Mouse (Mus musculus) testis, adult 2 months (tissue): ENCODE measurements around the gene Rdh16. TPM values are rescaled to one million over a fixed set of nuclear protein-coding genes. Genes with fewer than 3 reads are reported as not detected.
"Not testable (repeated sequence)": the region's sequence is repeated elsewhere in the genome, so short reads cannot be mapped to it uniquely, and the experiment has no call there.

Experiments
- H3K27ac ChIP-seq: fragments of 200-500 bp; 2 replicates; pipeline ENCODE4 v1.5.1; 2012; ENCODE audit warnings: low read depth, low read length; ENCODE audit not compliant: control insufficient read depth, insufficient read depth
- H3K27me3 ChIP-seq: fragments of 200-500 bp; 2 replicates; pipeline ENCODE4 v1.6.1; 2012; ENCODE audit warnings: mild to moderate bottlenecking, low read length, moderate library complexity; ENCODE audit not compliant: control insufficient read depth, insufficient read depth
- H3K36me3 ChIP-seq: fragments of 200-500 bp; 2 replicates; pipeline ENCODE4 v1.6.1; 2012; ENCODE audit warnings: mild to moderate bottlenecking, low read length; ENCODE audit not compliant: control insufficient read depth, insufficient read depth
- H3K4me1 ChIP-seq: fragments of 200-500 bp; 2 replicates; pipeline ENCODE4 v1.6.1; 2012; ENCODE audit warnings: low read length; ENCODE audit not compliant: control insufficient read depth, insufficient read depth
- H3K4me3 ChIP-seq: fragments of 200-500 bp; 2 replicates; pipeline ENCODE4 v1.5.1; 2012; ENCODE audit warnings: low read depth, mild to moderate bottlenecking, low read length, moderate library complexity, mixed read lengths; ENCODE audit not compliant: control insufficient read depth
- CTCF ChIP-seq: fragments of 200-500 bp; IDR thresholded peaks from 2 replicates; pipeline ENCODE4 v1.5.1; 2012; ENCODE audit warnings: low read depth, mild to moderate bottlenecking, inconsistent platforms, low read length, moderate library complexity; ENCODE audit not compliant: control insufficient read depth, insufficient read depth, insufficient replicate concordance
- POLR2A ChIP-seq: fragments of 200-500 bp; IDR thresholded peaks from 2 replicates; pipeline ENCODE4 v1.6.1; 2012; ENCODE audit warnings: low read depth, mild to moderate bottlenecking, inconsistent platforms, low read length, moderate library complexity; ENCODE audit not compliant: control insufficient read depth
- polyA plus RNA-seq: library from polyadenylated mRNA; depleted of rRNA; stranded (reverse); fragments of >200 nt; gene quantifications from 2 replicates; pipeline ENCODE4 v1.2.3, GENCODE M21; 2012; rRNA removed

Gene Rdh16
- 0.04 TPM in 2 replicates for polyA plus RNA-seq

- H3K4me3 ChIP-seq = no peak within 1 kb of the TSS
- H3K27me3 ChIP-seq = no peaks in the 10 kb centered on the region
- TF ChIP-seq CTCF (no peak), POLR2A (no peak)
- no peaks in the 10 kb centered on the region for H3K36me3 ChIP-seq
- no peaks in the 10 kb centered on the region for H3K4me1 ChIP-seq
- no peak within 1 kb of the TSS for H3K27ac ChIP-seq
These were observed at the start of gene Rdh16 for GRCm38 (mm10) chr10:127800891-127801290. Gene Rdh16, plus strand, starts transcription at chr10:127801152.

GRCm38 (mm10) chr10:127751548-127751947 is 49.4 kb upstream of the Rdh16 start, which contains the start of gene Gpr182:
Gene Gpr182, minus strand, starts transcription at chr10:127751732.
- Histone ChIP-seq H3K27ac (no peak within 1 kb of the TSS), H3K4me3 (peak within 1 kb of the TSS; percentile 2; the same call in 1 of the 2 replicates), H3K4me1 (peaks cover 22% of the 10 kb centered on the region), H3K36me3 (no peaks in the 10 kb centered on the region), H3K27me3 (no peaks in the 10 kb centered on the region)
- TF ChIP-seq POLR2A (no peak), CTCF (no peak)

GRCm38 (mm10) chr10:127754566-127755166 is 46.3 kb upstream of the Rdh16 start:
- Histone ChIP-seq H3K27me3 (no peaks in the 10 kb centered on the region), H3K36me3 (no peaks in the 10 kb centered on the region), H3K4me3 (no peak overlapping the region), H3K27ac (peak overlapping the region; percentile 71), H3K4me1 (peaks cover 21% of the 10 kb centered on the region)
- TF ChIP-seq CTCF (no peak), POLR2A (no peak)

GRCm38 (mm10) chr10:127755246-127755645 is 45.7 kb upstream of the Rdh16 start:
- TF ChIP-seq CTCF (no peak), POLR2A (no peak)
- H3K4me1 ChIP-seq = peaks cover 16% of the 10 kb centered on the region
- no peaks in the 10 kb centered on the region for H3K27me3 ChIP-seq
- peak overlapping the region; percentile 71 for H3K27ac ChIP-seq
- H3K4me3 ChIP-seq = no peak overlapping the region
- no peaks in the 10 kb centered on the region for H3K36me3 ChIP-seq

- Histone ChIP-seq H3K27me3 (no peaks in the 10 kb centered on the region), H3K27ac (peak overlapping the region; percentile 2; the same call in 1 of the 2 replicates), H3K4me1 (peaks cover 9% of the 10 kb centered on the region), H3K4me3 (peak overlapping the region; percentile 10), H3K36me3 (no peaks in the 10 kb centered on the region)
- 0 out of 2 replicates have a peak, but pooled peaks have one; percentile 15 for TF ChIP-seq POLR2A
- no peak for TF ChIP-seq CTCF
These were observed 45.0 kb upstream of the Rdh16 start for GRCm38 (mm10) chr10:127755770-127756468.

- Histone ChIP-seq H3K4me3 (no peak within 1 kb of the TSS), H3K4me1 (peaks cover 8% of the 10 kb centered on the region), H3K27ac (no peak within 1 kb of the TSS), H3K36me3 (no peaks in the 10 kb centered on the region), H3K27me3 (no peaks in the 10 kb centered on the region)
- TF ChIP-seq CTCF (no peak), POLR2A (no peak)
These were observed 41.5 kb upstream of the Rdh16 start, which contains the start of the genes Rdh1 and Rdh16f1 for GRCm38 (mm10) chr10:127759181-127760110. Gene Rdh1, plus strand, starts transcription at chr10:127759721. Gene Rdh16f1, plus strand, starts transcription at chr10:127759787.

GRCm38 (mm10) chr10:127762926-127763325 is 38.0 kb upstream of the Rdh16 start:
- not testable (repeated sequence) for H3K4me3 ChIP-seq, H3K36me3 ChIP-seq, H3K4me1 ChIP-seq, H3K27ac ChIP-seq, H3K27me3 ChIP-seq
